In the genomic region with DNA sequence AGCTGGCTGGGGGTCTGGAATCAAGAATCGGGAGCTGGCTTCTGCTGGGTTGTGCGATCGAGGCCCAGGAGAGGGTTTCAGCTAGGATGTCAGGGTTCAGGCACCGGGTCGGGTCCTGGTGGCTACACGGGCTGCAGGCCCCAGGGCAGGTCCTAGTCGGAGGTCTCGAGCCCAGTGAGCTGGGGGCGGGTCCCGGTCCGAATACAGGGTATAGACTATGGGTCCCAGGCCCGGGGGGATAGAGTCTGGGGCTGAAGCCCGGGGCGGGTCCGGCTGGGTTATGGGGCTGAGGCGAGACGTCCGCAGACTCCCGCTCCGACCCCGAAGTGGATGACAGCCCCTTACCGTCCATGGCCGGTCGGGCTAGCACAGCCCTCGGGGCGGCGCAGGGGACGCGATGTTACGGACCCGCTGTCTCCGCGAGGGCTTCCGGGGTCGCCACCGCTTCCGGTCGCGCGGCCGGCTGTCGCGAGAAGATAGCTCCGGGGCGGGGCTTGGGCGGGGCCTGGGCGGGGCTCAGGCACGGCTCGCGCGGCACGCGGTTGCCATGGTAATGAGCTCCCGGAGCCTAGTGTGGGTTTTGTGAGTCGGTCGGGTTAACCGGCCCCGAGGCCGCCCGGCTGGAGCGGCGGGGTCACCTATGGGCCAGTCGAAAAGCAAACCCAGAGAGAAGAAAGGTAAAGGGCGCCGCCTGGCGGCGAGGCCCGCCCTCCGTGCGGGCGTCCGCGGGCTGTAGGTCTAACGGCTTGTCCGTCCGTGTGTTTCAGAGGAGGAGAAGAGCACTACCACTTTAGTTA, we compare ENCODE assay signal across 8 mouse cellular contexts. TPM values are rescaled to one million over a fixed set of nuclear protein-coding genes. Genes with fewer than 3 reads are reported as not detected.
DNase-seq lines count a peak whose midpoint lies in the region; ATAC-seq and TF ChIP-seq lines count a peak whose summit lies in the region.

A gene (minus strand): TSS at position 443 of the 797 bp plus-strand sequence.
A gene (plus strand): TSS at position 512 of the 797 bp plus-strand sequence.

- peaks cover 9% of the 10 kb centered on the region for H3K79me2 ChIP-seq in MEL (ENCODE audit: control insufficient read depth, insufficient read depth, low read length, poor library complexity)

- TF ChIP-seq CTCF in MEL (IDR thresholded peaks at IDR 0.05 in 2 of 3, conservative IDR thresholded peaks at IDR 0.05 in 1 of 3; ENCODE audit: control insufficient read depth in 1 of 3, insufficient read depth in 1 of 3, low read depth in 2 of 3, low read length in 3 of 3, poor library complexity in 1 of 3, severe bottlenecking in 1 of 3), result peak; percentile 56 to 75 (median 67)
- peak; percentile 86 for TF ChIP-seq CTCF in layer of hippocampus, adult 2 months (conservative IDR thresholded peaks at IDR 0.05)
- TF ChIP-seq CTCF in olfactory bulb, adult 2 months (IDR thresholded peaks at IDR 0.05; ENCODE audit: insufficient read depth, low read depth, low read length), result peak; percentile 88
- TF ChIP-seq CTCF in thymus, adult 2 months (IDR thresholded peaks at IDR 0.05; ENCODE audit: borderline replicate concordance, control insufficient read depth, extremely low read depth, insufficient read depth, low read length, poor library complexity), result peak; percentile 83; the same call in 1 of the 2 replicates

- peak within 1 kb of the TSS; percentile 95 for H3K4me2 ChIP-seq in forebrain, embryonic 15.5 days (replicated peaks)
- peak within 1 kb of the TSS; percentile 89 for H3K4me2 ChIP-seq in lung, embryonic 15.5 days

- peak; percentile 38 for TF ChIP-seq RAD21 in MEL (IDR thresholded peaks at IDR 0.05; ENCODE audit: low read depth, low read length)

- no peak for TF ChIP-seq EP300 in MEL (IDR thresholded peaks at IDR 0.05; ENCODE audit: low read depth in 1 of 2, low read length in 2 of 2)

- peak; percentile 92 for DNase-seq in MEL (ENCODE audit: low read depth, low spot score)
- DNase-seq in cerebellum, adult 11-12 months, result peak; percentile 90
- DNase-seq in heart, postnatal 25 days (ENCODE audit: low spot score), result peak; percentile 73
- peak; percentile 80 to 83 for DNase-seq in layer of hippocampus, adult 2 months (ENCODE audit: low spot score in 2 of 2)
- peak; percentile 81 for DNase-seq in thymus, adult 2 months

- H3K4me1 ChIP-seq in MEL (ENCODE audit: control insufficient read depth in 1 of 2, insufficient read depth in 2 of 2, low read length in 2 of 2), result peaks cover 0 to 4% of the 10 kb centered on the region in 2 experiments; a peak in 3 of 4 replicates
- peaks cover 21% of the 10 kb centered on the region for H3K4me1 ChIP-seq in forebrain, embryonic 15.5 days
- peaks cover 17% of the 10 kb centered on the region for H3K4me1 ChIP-seq in lung, embryonic 15.5 days
- H3K4me1 ChIP-seq in olfactory bulb, adult 2 months (ENCODE audit: control insufficient read depth, insufficient read depth, low read length), result peaks cover 11% of the 10 kb centered on the region
- H3K4me1 ChIP-seq in thymus, adult 2 months (replicated peaks; ENCODE audit: control insufficient read depth, insufficient read depth, low read length), result peaks cover 12% of the 10 kb centered on the region

- peaks cover 0 to 5% of the 10 kb centered on the region in 2 experiments; a peak in 1 of 4 replicates for H3K36me3 ChIP-seq in MEL (ENCODE audit: control insufficient read depth in 1 of 2, insufficient read depth in 2 of 2, low read length in 2 of 2)
- H3K36me3 ChIP-seq in forebrain, embryonic 15.5 days, result peaks cover 26% of the 10 kb centered on the region
- H3K36me3 ChIP-seq in lung, embryonic 15.5 days, result peaks cover 22% of the 10 kb centered on the region
- H3K36me3 ChIP-seq in thymus, adult 2 months (ENCODE audit: control insufficient read depth, insufficient read depth, low read length), result peaks cover 18% of the 10 kb centered on the region

- peak; percentile 94 for ATAC-seq in forebrain, embryonic 15.5 days (replicated peaks)
- ATAC-seq in lung, embryonic 15.5 days (ENCODE audit: borderline replicate concordance, extremely low read depth, low FRiP score, low TSS enrichment), result peak; percentile 92

- intact Hi-C loops in heart, postnatal 25 days (cut with DNase I), result loop anchor here (5.0 kb wide), 1 partner anchor 40 kb away; a partner anchor contains a TSS

- WGBS in forebrain, embryonic 15.5 days, result 1% methylated on average over 76 of the region's 76 CpGs
- under 1% methylated on average over 76 of the region's 76 CpGs for WGBS in lung, embryonic 15.5 days
- WGBS in olfactory bulb, adult 2 months, result under 1% methylated on average over 76 of the region's 76 CpGs
- under 1% methylated on average over 76 of the region's 76 CpGs for WGBS in thymus, adult 2 months

- H3K9ac ChIP-seq in MEL (ENCODE audit: control insufficient read depth, low read depth, low read length, poor library complexity, severe bottlenecking), result peak within 1 kb of the TSS; percentile 94
- peak within 1 kb of the TSS; percentile 94 for H3K9ac ChIP-seq in forebrain, embryonic 15.5 days (replicated peaks)
- H3K9ac ChIP-seq in lung, embryonic 15.5 days, result peak within 1 kb of the TSS; percentile 98

- peak; percentile 83 to 85; a peak in 3 of 4 replicates for TF ChIP-seq POLR2A in MEL (IDR thresholded peaks at IDR 0.05; ENCODE audit: control insufficient read depth in 1 of 2, insufficient read depth in 1 of 2, low read depth in 1 of 2, low read length in 2 of 2, poor library complexity in 1 of 2)
- peak; percentile 90 for TF ChIP-seq POLR2A in olfactory bulb, adult 2 months (IDR thresholded peaks at IDR 0.05; ENCODE audit: insufficient read depth, low read depth, low read length)
- peak; percentile 86 for TF ChIP-seq POLR2A in thymus, adult 2 months (IDR thresholded peaks at IDR 0.05; ENCODE audit: control insufficient read depth, extremely low read depth, insufficient read depth, low read length, poor library complexity)

- H3K9me3 ChIP-seq in MEL (replicated peaks; ENCODE audit: insufficient read depth, low read length), result no peaks in the 10 kb centered on the region
- H3K9me3 ChIP-seq in forebrain, embryonic 15.5 days, result no peaks in the 10 kb centered on the region
- no peaks in the 10 kb centered on the region for H3K9me3 ChIP-seq in lung, embryonic 15.5 days

- 0 out of 2 replicates have a peak within 1 kb of the TSS, but pooled peaks have one; percentile 6 for H3K27ac ChIP-seq in MEL (ENCODE audit: control insufficient read depth, low read depth, low read length)
- 0 out of 2 replicates have a peak within 1 kb of the TSS, but pooled peaks have one; percentile 27 for H3K27ac ChIP-seq in forebrain, embryonic 15.5 days (replicated peaks)
- peak within 1 kb of the TSS; percentile 91 for H3K27ac ChIP-seq in layer of hippocampus, adult 2 months
- peak within 1 kb of the TSS; percentile 29 for H3K27ac ChIP-seq in lung, embryonic 15.5 days
- H3K27ac ChIP-seq in olfactory bulb, adult 2 months (ENCODE audit: insufficient read depth, low read depth, low read length), result no peak within 1 kb of the TSS; the same call in 1 of the 2 replicates
- H3K27ac ChIP-seq in thymus, adult 2 months (ENCODE audit: control insufficient read depth, insufficient read depth, low read length), result no peak within 1 kb of the TSS

- peak within 1 kb of the TSS; percentile 67 to 97 for H3K4me3 ChIP-seq in MEL (ENCODE audit: control insufficient read depth in 1 of 2, insufficient read depth in 1 of 2, low read depth in 2 of 2, low read length in 2 of 2)
- peak within 1 kb of the TSS; percentile 89 for H3K4me3 ChIP-seq in forebrain, embryonic 15.5 days
- H3K4me3 ChIP-seq in layer of hippocampus, adult 2 months, result peak within 1 kb of the TSS; percentile 84
- H3K4me3 ChIP-seq in lung, embryonic 15.5 days, result peak within 1 kb of the TSS; percentile 99
- H3K4me3 ChIP-seq in olfactory bulb, adult 2 months (ENCODE audit: insufficient read depth, low read depth, low read length), result peak within 1 kb of the TSS; percentile 71
- H3K4me3 ChIP-seq in thymus, adult 2 months (ENCODE audit: control insufficient read depth, insufficient read depth, low read length), result peak within 1 kb of the TSS; percentile 60

- no peaks in the 10 kb centered on the region for H3K27me3 ChIP-seq in MEL (ENCODE audit: control insufficient read depth in 1 of 2, insufficient read depth in 2 of 2, low read length in 2 of 2)
- no peaks in the 10 kb centered on the region for H3K27me3 ChIP-seq in forebrain, embryonic 15.5 days
- H3K27me3 ChIP-seq in lung, embryonic 15.5 days, result no peaks in the 10 kb centered on the region
- no peaks in the 10 kb centered on the region for H3K27me3 ChIP-seq in thymus, adult 2 months (ENCODE audit: control insufficient read depth, insufficient read depth, low read length)

TF ChIP-seq in MEL, 35 proteins besides CTCF, POLR2A, EP300 and RAD21 (continues in another document):
- TF ChIP-seq POLR2AphosphoS2 (IDR thresholded peaks at IDR 0.05; ENCODE audit: low read length), result peak; percentile 83; the same call in 1 of the 2 replicates
- TF ChIP-seq MYB (IDR thresholded peaks at IDR 0.05; ENCODE audit: low read depth, low read length), result no peak
- no peak for TF ChIP-seq USF1 (IDR thresholded peaks at IDR 0.05; ENCODE audit: low read depth, low read length)
- TF ChIP-seq SIN3A (IDR thresholded peaks at IDR 0.05; ENCODE audit: low read length), result peak; percentile 93
- no peak for TF ChIP-seq CHD1 (IDR thresholded peaks at IDR 0.05; ENCODE audit: low read depth, low read length)

RNA-seq across cellular contexts. Expression of the first gene that starts in this region (rescaled TPM):
- total RNA-seq in MEL (2012; rRNA removed), result 68.6 and 80.5 TPM in 2 replicates
- polyA plus RNA-seq in MEL (2012; ENCODE audit: insufficient read depth in 1 of 2, insufficient read length in 2 of 2, low read depth in 1 of 2, low replicate concordance in 2 of 2, missing spikeins in 1 of 2), result 10 to 100 TPM in 1 of 2 experiments, not detected in 1; 85.7 TPM
- 229 and 239 TPM in 2 replicates for polyA plus RNA-seq in forebrain, embryonic 15.5 days (2015; fragmentation: Nextera tagmentation; extraction: Ambion mirVana)
- total RNA-seq in heart, postnatal 25 days (2021), result 10 to 100 TPM; 57.1 to 68.6 TPM
- total RNA-seq in layer of hippocampus, adult 2 months (2021), result 100 to 1,000 TPM; 102 to 111 TPM
- 135 and 141 TPM in 2 replicates for polyA plus RNA-seq in lung, embryonic 15.5 days (2015; fragmentation: Nextera tagmentation; extraction: Ambion mirVana)
- polyA plus RNA-seq in olfactory bulb, adult 2 months (2012; ENCODE audit: insufficient read depth, insufficient read length, low replicate concordance, missing spikeins), result not detected in 2 replicates
- polyA plus RNA-seq in thymus, adult 2 months (2012; rRNA removed), result 122 and 128 TPM in 2 replicates

RNA-seq across cellular contexts. Expression of the second gene that starts in this region (rescaled TPM):
- total RNA-seq in MEL (2012; rRNA removed), result 0.98 and 1.2 TPM in 2 replicates
- polyA plus RNA-seq in MEL (2012; ENCODE audit: insufficient read depth in 1 of 2, insufficient read length in 2 of 2, low read depth in 1 of 2, low replicate concordance in 2 of 2, missing spikeins in 1 of 2), result 1 to 10 TPM in 1 of 2 experiments, not detected in 1; 1.4 TPM
- 5.0 and 5.1 TPM in 2 replicates for polyA plus RNA-seq in forebrain, embryonic 15.5 days (2015; fragmentation: Nextera tagmentation; extraction: Ambion mirVana)
- total RNA-seq in heart, postnatal 25 days (2021), result 10 to 100 TPM; 30.2 to 30.6 TPM
- total RNA-seq in layer of hippocampus, adult 2 months (2021), result 1 to 10 TPM; 6.5 to 7.1 TPM
- polyA plus RNA-seq in lung, embryonic 15.5 days (2015; fragmentation: Nextera tagmentation; extraction: Ambion mirVana), result 4.9 and 5.5 TPM in 2 replicates
- not detected in 2 replicates for polyA plus RNA-seq in olfactory bulb, adult 2 months (2012; ENCODE audit: insufficient read depth, insufficient read length, low replicate concordance, missing spikeins)
- polyA plus RNA-seq in thymus, adult 2 months (2012; rRNA removed), result 0.66 and 1.1 TPM in 2 replicates

Comparison
In these comparisons a context has a peak if more than half of its experiments do, and no peak if none do; other contexts are left out.
1. H3K27ac ChIP-seq: peak in MEL (single experiment), forebrain, embryonic 15.5 days (single experiment), layer of hippocampus, adult 2 months (single experiment) and lung, embryonic 15.5 days (single experiment); none in olfactory bulb, adult 2 months (single experiment) and thymus, adult 2 months (single experiment).
2. Peak in every context shown above with its lines, with median percentiles within 50 percentile points of each other: DNase-seq, H3K4me3 ChIP-seq, H3K9ac ChIP-seq, CTCF ChIP-seq and POLR2A ChIP-seq.